In genomic region chr14:32512912-32513311, GRCm38 (mm10) we compare ENCODE assay signal across 8 mouse cellular contexts. TPM values are rescaled to one million over a fixed set of nuclear protein-coding genes. Genes with fewer than 3 reads are reported as not detected.
DNase-seq lines count a peak whose midpoint lies in the region; ATAC-seq and TF ChIP-seq lines count a peak whose summit lies in the region.

No protein-coding gene starts in this region.

- WGBS in heart, embryonic 13.5 days: 41% methylated on average over 9 of the region's 9 CpGs
- 45% methylated on average over 9 of the region's 9 CpGs for WGBS in forebrain, embryonic 16.5 days
- WGBS in liver, embryonic 16.5 days (ENCODE audit: insufficient replicate concordance): 41% methylated on average over 9 of the region's 9 CpGs

- H3K27ac ChIP-seq in heart, embryonic 13.5 days (replicated peaks): no peak overlapping the region
- H3K27ac ChIP-seq in ES-E14 (ENCODE audit: insufficient read depth, low read depth, low read length, poor library complexity, severe bottlenecking): no peak overlapping the region
- no peak overlapping the region for H3K27ac ChIP-seq in forebrain, embryonic 16.5 days (ENCODE audit: low read length)
- H3K27ac ChIP-seq in liver, embryonic 16.5 days (ENCODE audit: low read length): no peak overlapping the region

- H3K4me3 ChIP-seq in heart, embryonic 13.5 days: peak overlapping the region; percentile 78
- H3K4me3 ChIP-seq in ES-E14 (ENCODE audit: insufficient read depth in 1 of 2, low read depth in 1 of 2, low read length in 2 of 2, poor library complexity in 1 of 2, severe bottlenecking in 1 of 2): peak overlapping the region in 1 of 2 experiments; percentile 84; a peak in 2 of 4 replicates
- peak overlapping the region; percentile 93 for H3K4me3 ChIP-seq in forebrain, embryonic 16.5 days (replicated peaks; ENCODE audit: low read length)
- H3K4me3 ChIP-seq in liver, embryonic 16.5 days (ENCODE audit: low read depth, low read length): peak overlapping the region; percentile 77

- intact Hi-C loops in heart, postnatal 25 days (cut with DNase I): no loop called here

- peak overlapping the region; percentile 84 for H3K9ac ChIP-seq in heart, embryonic 13.5 days
- peak overlapping the region; percentile 50 for H3K9ac ChIP-seq in ES-E14 (ENCODE audit: insufficient read depth, low read depth, low read length, poor library complexity, severe bottlenecking)
- H3K9ac ChIP-seq in forebrain, embryonic 16.5 days (replicated peaks; ENCODE audit: low read depth, low read length): peak overlapping the region; percentile 91
- peak overlapping the region; percentile 77; the same call in 1 of the 2 replicates for H3K9ac ChIP-seq in liver, embryonic 16.5 days (ENCODE audit: low read depth, low read length)

- H3K9me3 ChIP-seq in heart, embryonic 13.5 days: no peaks in the 10 kb centered on the region
- no peaks in the 10 kb centered on the region for H3K9me3 ChIP-seq in ES-E14 (ENCODE audit: control insufficient read depth, insufficient read depth, low read depth, low read length)
- H3K9me3 ChIP-seq in forebrain, embryonic 16.5 days (ENCODE audit: control insufficient read depth, low read length): no peaks in the 10 kb centered on the region
- no peaks in the 10 kb centered on the region for H3K9me3 ChIP-seq in liver, embryonic 16.5 days (replicated peaks; ENCODE audit: control insufficient read depth, low read length)

- H3K4me2 ChIP-seq in heart, embryonic 13.5 days: peak overlapping the region; percentile 82
- peak overlapping the region; percentile 84 for H3K4me2 ChIP-seq in forebrain, embryonic 16.5 days (ENCODE audit: low read length)
- peak overlapping the region; percentile 67 for H3K4me2 ChIP-seq in liver, embryonic 16.5 days (ENCODE audit: low read depth, low read length)

- peaks cover 16% of the 10 kb centered on the region for H3K36me3 ChIP-seq in heart, embryonic 13.5 days
- peaks cover 9% of the 10 kb centered on the region; the same call in 1 of the 2 replicates for H3K36me3 ChIP-seq in ES-E14 (ENCODE audit: control insufficient read depth, insufficient read depth, low read length, poor library complexity, severe bottlenecking)
- H3K36me3 ChIP-seq in forebrain, embryonic 16.5 days (ENCODE audit: control insufficient read depth, insufficient read depth): peaks cover 11% of the 10 kb centered on the region; the same call in 1 of the 2 replicates
- H3K36me3 ChIP-seq in liver, embryonic 16.5 days (ENCODE audit: control insufficient read depth, insufficient read depth): peaks cover 7% of the 10 kb centered on the region

- H3K4me1 ChIP-seq in heart, embryonic 13.5 days: peaks cover 22% of the 10 kb centered on the region
- H3K4me1 ChIP-seq in ES-E14 (ENCODE audit: control insufficient read depth in 2 of 2, insufficient read depth in 2 of 2, low read length in 2 of 2, poor library complexity in 1 of 2): peaks cover 0 to 2% of the 10 kb centered on the region in 2 experiments; a peak in 1 of 4 replicates
- peaks cover 18% of the 10 kb centered on the region for H3K4me1 ChIP-seq in forebrain, embryonic 16.5 days (replicated peaks; ENCODE audit: control insufficient read depth, insufficient read depth, low read length)
- peaks cover 23% of the 10 kb centered on the region for H3K4me1 ChIP-seq in liver, embryonic 16.5 days (ENCODE audit: control insufficient read depth, low read depth, low read length)

- no peaks in the 10 kb centered on the region; the same call in 1 of the 2 replicates for H3K27me3 ChIP-seq in heart, embryonic 13.5 days (replicated peaks)
- no peaks in the 10 kb centered on the region for H3K27me3 ChIP-seq in forebrain, embryonic 16.5 days (replicated peaks; ENCODE audit: control insufficient read depth, insufficient read depth, low read length)
- H3K27me3 ChIP-seq in liver, embryonic 16.5 days (ENCODE audit: control insufficient read depth, insufficient read depth, low read depth, low read length): no peaks in the 10 kb centered on the region

- ATAC-seq in heart, embryonic 13.5 days (ENCODE audit: extremely low read depth, insufficient number of reproducible peaks, low FRiP score, low TSS enrichment): no peak; the same call in 1 of the 2 replicates
- peak; percentile 19 for ATAC-seq in forebrain, embryonic 16.5 days
- no peak for ATAC-seq in liver, embryonic 16.5 days (ENCODE audit: low read depth)

- in situ Hi-C loops in ES-E14 (cut with MboI; ENCODE audit: low sequenced_read_pairs in 2 of 2, unreplicated experiment in 2 of 2): no loop called here

- DNase-seq in heart, postnatal 25 days (ENCODE audit: low spot score): no peak
- no peak for DNase-seq in ES-E14 (ENCODE audit: low read depth, low spot score)
- DNase-seq in frontal cortex, postnatal 10 days (ENCODE audit: low spot score in 2 of 2): no peak
- DNase-seq in spleen, adult 12 weeks (ENCODE audit: low spot score): no peak
- DNase-seq in layer of hippocampus, postnatal 14 days (ENCODE audit: low spot score in 2 of 2): no peak

TF ChIP-seq in ES-E14, 5 proteins besides CTCF, POLR2A, EP300 and RAD21:
- TF ChIP-seq ZC3H11A (IDR thresholded peaks at IDR 0.05; ENCODE audit: borderline replicate concordance, low read depth, low read length) (no peak), HCFC1 (IDR thresholded peaks at IDR 0.05; ENCODE audit: borderline replicate concordance, insufficient read depth, low read length) (no peak), CHD2 (IDR thresholded peaks at IDR 0.05; ENCODE audit: low read depth, low read length) (no peak), MAFK (IDR thresholded peaks at IDR 0.05; ENCODE audit: insufficient read depth, low read depth, low read length) (no peak), ZNF384 (IDR thresholded peaks at IDR 0.05; ENCODE audit: low read depth, low read length) (no peak)

RNA-seq across cellular contexts. Expression of gene Ercc6, which starts 0.4 kb away (rescaled TPM):
- 10.6 and 11.9 TPM in 2 replicates for polyA plus RNA-seq in heart, embryonic 13.5 days (2015; fragmentation: Nextera tagmentation; extraction: Ambion mirVana)
- 1 to 10 TPM; 3.8 to 4.3 TPM for total RNA-seq in heart, postnatal 25 days (2021)
- 20.4 and 23.0 TPM in 2 replicates for total RNA-seq in ES-E14 (2012; rRNA removed)
- 31.8 and 36.9 TPM in 2 replicates for polyA plus RNA-seq in forebrain, embryonic 16.5 days (2015; fragmentation: Nextera tagmentation; extraction: Ambion mirVana)
- 5.0 and 5.3 TPM in 2 replicates for polyA plus RNA-seq in liver, embryonic 16.5 days (2015; fragmentation: Nextera tagmentation; extraction: Ambion mirVana)
- 10 to 100 TPM; 18.9 to 20.5 TPM for total RNA-seq in layer of hippocampus, postnatal 14 days (2021)

RNA-seq across cellular contexts. Expression of gene Chat, which starts 47.1 kb away (rescaled TPM):
- 0.05 TPM in 1 of 2 replicates, not detected in the other for polyA plus RNA-seq in heart, embryonic 13.5 days (2015; fragmentation: Nextera tagmentation; extraction: Ambion mirVana)
- not detected for total RNA-seq in heart, postnatal 25 days (2021)
- total RNA-seq in ES-E14 (2012; rRNA removed): 0.09 and 0.11 TPM in 2 replicates
- polyA plus RNA-seq in forebrain, embryonic 16.5 days (2015; fragmentation: Nextera tagmentation; extraction: Ambion mirVana): 0.09 and 0.77 TPM in 2 replicates
- not detected in 2 replicates for polyA plus RNA-seq in liver, embryonic 16.5 days (2015; fragmentation: Nextera tagmentation; extraction: Ambion mirVana)
- under 1 TPM in 1 of 2 experiments, not detected in 1; 0.12 TPM for total RNA-seq in layer of hippocampus, postnatal 14 days (2021)

RNA-seq across cellular contexts. Expression of gene Slc18a3, which starts 48.3 kb away (rescaled TPM):
- 0.19 and 0.51 TPM in 2 replicates for polyA plus RNA-seq in heart, embryonic 13.5 days (2015; fragmentation: Nextera tagmentation; extraction: Ambion mirVana)
- not detected for total RNA-seq in heart, postnatal 25 days (2021)
- 1.0 and 2.5 TPM in 2 replicates for total RNA-seq in ES-E14 (2012; rRNA removed)
- polyA plus RNA-seq in forebrain, embryonic 16.5 days (2015; fragmentation: Nextera tagmentation; extraction: Ambion mirVana): 1.6 and 2.6 TPM in 2 replicates
- polyA plus RNA-seq in liver, embryonic 16.5 days (2015; fragmentation: Nextera tagmentation; extraction: Ambion mirVana): 0.04 TPM in 1 of 2 replicates, not detected in the other
- total RNA-seq in layer of hippocampus, postnatal 14 days (2021): under 1 TPM in 1 of 2 experiments, not detected in 1; 0.21 TPM
